Mouse (Mus musculus): Measurements from ENCODE around the gene Gm37240.

Gene Gm37240

GRCm38 (mm10) chr3:85582726-85583125 is 304.6 kb downstream of the Gm37240 start:
- intact Hi-C loops (cut with DNase I) = no loop called here

- intact Hi-C loops (cut with DNase I) = loop anchor here (10.0 kb wide), 1 partner anchor 351 kb away; no protein-coding TSS in a partner anchor
Measured at GRCm38 (mm10) chr3:85573864-85574830, 313.2 kb downstream of the Gm37240 start, which contains the start of gene Gatb. Gatb (plus strand) TSS chr3:85574119.

- intact Hi-C loops (cut with DNase I) = loop anchor here (10.0 kb wide), 1 partner anchor 351 kb away; no protein-coding TSS in a partner anchor
Measured at GRCm38 (mm10) chr3:85573216-85573863, 314.0 kb downstream of the Gm37240 start.

- intact Hi-C loops (cut with DNase I) = loop anchor here (10.0 kb wide), 1 partner anchor 352 kb away; no protein-coding TSS in a partner anchor
Measured at GRCm38 (mm10) chr3:85572502-85572901, 314.8 kb downstream of the Gm37240 start.

GRCm38 (mm10) chr3:85571276-85571675 is 316.0 kb downstream of the Gm37240 start:
- intact Hi-C loops (cut with DNase I) = loop anchor here (2.0 to 10.0 kb wide), 2 partner anchors 354 to 650 kb away; no protein-coding TSS in a partner anchor

GRCm38 (mm10) chr3:85564603-85565002 is 322.7 kb downstream of the Gm37240 start:
- intact Hi-C loops (cut with DNase I) = no loop called here

- intact Hi-C loops (cut with DNase I) = no loop called here
Measured at GRCm38 (mm10) chr3:85553731-85554277, 333.5 kb downstream of the Gm37240 start.

GRCm38 (mm10) chr3:85551352-85551751 is 336.0 kb downstream of the Gm37240 start:
- intact Hi-C loops (cut with DNase I) = no loop called here

- intact Hi-C loops (cut with DNase I) = no loop called here
Measured at GRCm38 (mm10) chr3:85550312-85550711, 337.0 kb downstream of the Gm37240 start.

GRCm38 (mm10) chr3:85543652-85544051 is 343.7 kb downstream of the Gm37240 start:
- intact Hi-C loops (cut with DNase I) = no loop called here

GRCm38 (mm10) chr3:85542765-85543164 is 344.6 kb downstream of the Gm37240 start:
- intact Hi-C loops (cut with DNase I) = no loop called here

- intact Hi-C loops (cut with DNase I) = no loop called here
Measured at GRCm38 (mm10) chr3:85535621-85536520, 351.4 kb downstream of the Gm37240 start.

GRCm38 (mm10) chr3:85535042-85535441 is 352.3 kb downstream of the Gm37240 start:
- intact Hi-C loops (cut with DNase I) = no loop called here

GRCm38 (mm10) chr3:85532376-85532775 is 354.9 kb downstream of the Gm37240 start:
- intact Hi-C loops (cut with DNase I) = no loop called here

- intact Hi-C loops (cut with DNase I) = no loop called here
Measured at GRCm38 (mm10) chr3:85530601-85531161, 356.6 kb downstream of the Gm37240 start.

GRCm38 (mm10) chr3:85521311-85521907 is 365.9 kb downstream of the Gm37240 start:
- intact Hi-C loops (cut with DNase I) = no loop called here

- intact Hi-C loops (cut with DNase I) = no loop called here
Measured at GRCm38 (mm10) chr3:85518668-85519067, 368.6 kb downstream of the Gm37240 start.

- intact Hi-C loops (cut with DNase I) = no loop called here
Measured at GRCm38 (mm10) chr3:85518072-85518471, 369.2 kb downstream of the Gm37240 start.

GRCm38 (mm10) chr3:85516739-85517396 is 370.4 kb downstream of the Gm37240 start:
- intact Hi-C loops (cut with DNase I) = no loop called here
